Mouse (Mus musculus): ENCODE measurements around the gene Specc1.

Gene Specc1

GRCm38 (mm10) chr11:62013449-62013848, 56.9 kb downstream of the Specc1 start:
- no peak for DNase-seq (ENCODE audit: low read depth, low spot score)

GRCm38 (mm10) chr11:62015071-62015654, 58.6 kb downstream of the Specc1 start:
- no peak for DNase-seq (ENCODE audit: low read depth, low spot score)

GRCm38 (mm10) chr11:62016985-62017384, 60.4 kb downstream of the Specc1 start:
- no peak for DNase-seq (ENCODE audit: low read depth, low spot score)

DNA sequence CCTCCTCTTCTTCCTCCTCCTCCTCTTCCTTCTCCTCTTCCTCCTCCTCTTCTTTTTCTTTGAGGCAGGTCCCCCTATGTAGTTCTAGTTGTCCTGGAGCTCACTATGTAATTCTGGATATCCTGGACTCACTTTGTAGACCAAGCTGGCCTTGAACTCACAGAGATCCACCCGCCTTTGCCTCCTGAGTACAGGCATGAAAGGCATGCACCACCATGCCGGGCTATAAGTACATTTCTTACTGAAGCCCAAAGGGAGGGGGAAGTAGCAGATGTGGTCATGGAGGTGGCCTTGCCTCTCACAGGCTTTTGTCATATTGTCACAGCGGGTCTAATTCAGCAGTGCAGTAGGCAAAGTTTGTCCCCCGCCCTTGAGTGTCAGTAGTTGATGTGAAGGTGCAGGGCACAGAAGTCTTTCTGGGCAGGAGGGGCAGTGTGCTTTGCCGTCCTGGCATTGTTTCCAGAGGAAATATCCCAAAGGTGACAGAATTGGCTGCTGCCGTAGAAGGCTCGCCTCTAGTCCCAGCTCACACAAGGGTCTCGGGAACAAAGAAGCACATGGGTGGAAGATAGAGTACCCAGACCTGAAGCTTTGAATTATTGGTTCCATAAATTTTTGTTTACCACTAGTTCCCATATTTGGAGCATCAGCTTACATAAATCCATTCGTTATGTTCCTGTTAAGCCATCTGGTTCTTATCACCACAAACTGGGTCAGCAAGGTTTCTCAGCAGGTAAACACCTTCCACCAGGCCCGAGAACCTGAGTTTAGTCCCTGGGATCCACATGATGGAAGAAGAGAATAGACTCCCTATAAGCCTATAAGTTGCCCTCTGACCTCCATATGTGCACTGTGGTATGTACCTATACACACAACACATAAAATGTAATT, 62.0 kb downstream of the Specc1 start:
- no peak for DNase-seq (ENCODE audit: low read depth, low spot score)

DNA sequence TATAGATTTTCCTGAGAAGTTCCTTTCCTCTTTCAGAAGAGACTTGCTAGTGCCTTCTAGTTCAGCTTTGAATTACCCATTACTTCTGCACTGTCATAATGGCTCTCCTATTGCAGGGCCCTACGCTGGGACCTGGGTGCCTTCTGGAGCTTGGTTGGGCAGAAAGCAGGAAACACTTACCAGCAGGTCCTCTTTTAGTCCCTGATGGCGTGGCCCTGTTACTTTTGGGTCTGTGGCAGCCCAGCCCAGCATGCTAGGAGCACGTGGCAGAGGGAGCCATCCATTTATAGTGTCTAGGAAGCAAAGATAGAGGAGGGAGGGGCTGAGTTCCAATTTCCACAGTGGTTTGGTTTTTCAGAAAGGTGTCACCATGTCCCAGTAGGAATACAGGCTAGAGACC, 63.3 kb downstream of the Specc1 start:
- no peak for DNase-seq (ENCODE audit: low read depth, low spot score)

DNA sequence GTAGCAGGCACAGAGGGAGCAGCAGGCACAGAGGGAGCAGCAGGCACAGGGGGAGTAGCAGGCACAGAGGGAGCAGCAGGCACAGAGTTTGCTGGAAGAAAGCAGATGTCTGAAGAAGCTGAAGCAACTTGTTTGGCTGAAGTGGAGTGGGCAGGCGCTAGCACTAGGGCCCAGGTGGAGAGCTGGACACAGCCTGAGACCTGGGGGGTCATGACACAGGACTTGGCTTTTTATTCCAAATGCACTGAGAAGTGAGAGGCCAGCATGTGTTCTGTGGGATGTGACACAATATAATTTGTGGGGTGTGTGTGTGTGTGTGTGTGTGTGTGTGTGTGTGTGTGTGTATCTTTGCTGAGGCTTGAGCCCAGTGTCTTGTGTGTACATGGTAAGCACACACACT, 64.3 kb downstream of the Specc1 start:
- no peak for DNase-seq (ENCODE audit: low read depth, low spot score)

- DNase-seq (ENCODE audit: low read depth, low spot score), result no peak
These were observed 65.5 kb downstream of the Specc1 start for GRCm38 (mm10) chr11:62022105-62022504.

DNA sequence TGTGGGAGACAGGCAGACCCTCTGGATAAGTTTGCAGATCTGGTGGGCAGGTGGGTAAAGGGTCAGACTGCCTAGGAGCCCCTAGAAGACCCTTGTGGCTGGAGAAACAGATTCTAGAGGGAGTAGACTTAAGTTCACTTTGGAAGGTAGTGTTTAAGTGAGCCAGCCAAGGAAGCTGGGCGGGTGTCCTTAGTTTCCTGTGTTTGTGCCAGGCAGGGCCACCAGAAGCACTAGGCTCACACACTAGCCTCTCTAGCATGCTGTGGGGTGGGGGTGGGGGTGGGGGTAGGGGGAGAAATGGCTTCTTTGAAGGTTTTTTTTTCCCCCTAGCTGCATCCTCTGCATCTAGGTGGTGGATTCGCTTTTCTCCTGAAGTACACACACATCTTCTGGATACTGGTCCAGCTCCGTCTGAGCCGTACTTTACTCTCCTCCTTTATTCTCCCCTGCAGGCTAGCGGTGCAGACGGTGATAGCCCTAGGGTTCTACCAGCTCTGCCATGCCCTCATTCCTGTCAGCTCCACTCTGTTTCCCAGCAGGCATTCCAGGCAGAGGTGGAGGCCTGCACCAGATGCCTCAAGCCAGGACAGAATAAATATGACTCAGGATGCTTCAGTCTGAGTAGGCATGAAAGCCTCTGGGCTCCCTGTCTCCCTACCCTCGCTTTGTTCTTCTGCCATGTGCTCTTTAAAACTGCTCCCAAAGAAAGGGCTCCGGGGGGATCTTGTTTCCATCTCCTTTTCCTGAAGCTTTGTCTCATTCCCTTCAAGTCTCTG, 66.3 kb downstream of the Specc1 start:
- no peak for DNase-seq (ENCODE audit: low read depth, low spot score)

DNA sequence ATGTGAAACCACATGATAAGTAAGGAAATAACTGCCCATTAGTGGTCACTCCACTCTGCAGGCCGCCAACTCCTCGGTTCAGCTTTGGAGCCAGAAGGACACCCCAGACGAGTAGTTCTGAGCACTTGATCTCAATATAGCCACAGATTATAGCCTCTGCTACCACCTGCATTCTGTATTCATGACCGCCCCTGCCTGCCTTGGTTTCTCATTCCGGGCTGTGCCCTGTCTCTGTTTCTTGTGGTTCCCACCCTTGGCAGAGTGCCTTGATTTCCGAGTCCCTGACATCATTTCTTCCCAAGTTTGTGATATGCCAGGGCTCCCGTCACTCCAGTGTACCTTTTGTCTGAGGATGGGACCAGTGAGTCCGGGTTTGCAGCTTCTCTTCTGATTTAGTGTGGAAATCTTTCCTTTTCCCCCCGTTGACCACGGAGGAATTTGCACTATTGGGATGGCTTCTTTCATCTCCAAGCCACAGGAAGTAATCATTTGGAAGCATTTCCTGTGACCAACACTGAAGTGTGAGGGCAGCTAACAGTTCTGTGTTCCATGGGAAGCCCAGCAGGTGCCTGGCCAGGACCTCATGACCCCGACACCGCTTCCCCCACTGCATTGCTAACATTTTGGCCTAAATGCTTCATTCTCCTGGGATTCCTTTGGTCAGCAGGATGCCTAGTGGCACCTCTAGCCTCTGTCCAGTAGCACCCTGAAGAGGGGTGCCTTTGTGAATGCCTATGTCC, 67.1 kb downstream of the Specc1 start:
- DNase-seq (ENCODE audit: low read depth, low spot score), result no peak

- no peak for DNase-seq (ENCODE audit: low read depth, low spot score)
These were observed 67.7 kb downstream of the Specc1 start for GRCm38 (mm10) chr11:62024234-62024601.

GRCm38 (mm10) chr11:62024952-62025351, 68.4 kb downstream of the Specc1 start:
- DNase-seq (ENCODE audit: low read depth, low spot score), result no peak

DNA sequence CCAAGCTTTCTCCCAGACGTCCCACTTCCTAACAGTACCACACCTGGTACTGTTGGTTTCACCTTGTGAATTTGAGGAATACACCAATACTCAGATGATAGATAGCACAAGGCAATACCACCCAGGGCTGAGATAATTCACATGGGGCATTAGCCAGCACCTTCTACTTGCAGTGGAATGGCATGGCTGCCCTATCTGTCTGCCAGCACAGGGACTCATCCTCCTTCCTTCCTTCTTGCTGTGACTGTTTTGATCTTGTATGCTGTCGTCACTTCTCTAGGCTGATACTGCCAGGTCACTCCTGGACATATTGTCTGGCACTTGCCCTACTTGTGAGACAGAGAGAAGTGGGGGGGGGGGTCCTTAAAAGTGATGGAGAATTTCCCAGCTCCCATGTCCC, 69.2 kb downstream of the Specc1 start:
- DNase-seq (ENCODE audit: low read depth, low spot score), result no peak

GRCm38 (mm10) chr11:62026345-62026815, 69.8 kb downstream of the Specc1 start:
- DNase-seq (ENCODE audit: low read depth, low spot score), result no peak

DNA sequence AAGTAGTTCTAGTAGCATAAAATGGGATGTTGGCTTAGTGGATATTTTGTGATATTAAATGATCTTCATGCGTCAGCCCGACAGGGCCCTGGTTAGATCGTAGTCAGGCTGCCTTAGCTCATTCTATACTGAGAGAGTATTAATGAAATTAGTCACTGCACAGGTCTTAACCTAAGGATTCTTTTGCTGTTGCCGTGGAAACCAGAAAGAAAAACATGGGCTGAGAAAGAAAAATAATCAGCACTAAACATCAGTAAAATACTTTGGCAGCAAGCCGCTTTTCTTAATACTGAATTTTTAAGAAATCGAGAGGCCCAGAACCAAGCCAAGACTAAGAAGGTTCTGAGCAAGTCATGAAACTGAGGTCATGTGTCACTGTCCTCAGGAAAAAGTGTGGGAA, 70.7 kb downstream of the Specc1 start:
- DNase-seq (ENCODE audit: low read depth, low spot score), result no peak

DNA sequence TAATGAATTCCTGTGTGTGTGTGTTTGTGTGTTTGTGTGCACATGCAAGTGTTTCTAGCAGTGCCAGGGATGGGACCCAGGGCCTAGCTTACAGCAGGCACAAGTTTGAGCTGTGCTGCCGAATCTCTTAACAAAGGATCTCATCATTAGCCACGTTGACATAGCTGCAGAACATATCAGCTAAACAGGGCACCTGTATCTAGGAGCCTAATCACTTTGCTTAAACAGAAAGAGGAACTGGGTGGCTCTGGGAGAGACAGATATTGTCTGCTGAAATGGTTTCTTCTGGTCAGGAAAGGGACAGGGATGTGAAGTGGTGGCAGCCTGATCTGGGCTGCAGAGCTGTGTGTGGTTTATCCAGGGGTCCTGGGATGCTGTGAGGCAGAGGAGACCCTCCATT, 71.1 kb downstream of the Specc1 start:
- DNase-seq (ENCODE audit: low read depth, low spot score), result no peak

DNA sequence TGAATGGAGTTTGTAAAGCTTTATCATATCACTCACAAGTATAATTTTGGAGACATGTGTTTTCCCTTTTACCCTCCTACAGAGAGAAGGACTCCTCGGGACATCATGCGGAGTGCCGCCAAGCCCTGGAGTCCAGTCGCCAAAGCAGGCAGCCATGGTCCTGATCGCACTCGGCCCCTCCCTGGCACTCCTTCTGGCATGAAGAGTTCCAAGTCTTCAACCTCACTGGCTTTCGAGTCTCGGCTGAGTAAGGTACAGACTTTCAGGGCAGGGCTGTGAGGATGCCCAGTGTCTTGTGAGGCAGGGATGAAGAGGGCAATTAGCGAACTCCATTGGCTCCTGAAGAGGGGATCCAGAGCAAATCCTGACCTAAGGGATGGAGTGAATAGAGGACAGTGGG, 72.6 kb downstream of the Specc1 start:
- no peak for DNase-seq (ENCODE audit: low read depth, low spot score)

DNA sequence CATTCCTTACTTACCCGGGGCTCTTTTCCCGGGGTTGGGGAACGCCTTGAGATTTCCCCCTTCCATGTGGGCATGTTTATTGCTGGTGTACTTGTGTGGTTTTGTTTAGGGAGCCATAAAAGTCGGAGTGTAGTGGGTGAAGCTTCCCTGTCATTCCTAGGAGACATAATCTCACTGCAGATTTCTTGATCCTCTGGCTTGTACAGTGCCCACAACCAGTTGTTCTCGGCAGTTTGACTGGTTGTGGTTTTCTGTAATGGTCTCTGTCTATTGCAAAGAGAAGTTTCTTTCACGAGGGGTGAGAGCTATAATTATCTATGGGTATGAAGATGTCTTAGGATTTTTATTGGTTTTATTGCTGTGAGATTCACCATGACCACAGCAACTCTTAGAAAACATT, 78.0 kb downstream of the Specc1 start:
- DNase-seq (ENCODE audit: low read depth, low spot score), result no peak

- no peak for DNase-seq (ENCODE audit: low read depth, low spot score)
These were observed 78.7 kb downstream of the Specc1 start for GRCm38 (mm10) chr11:62035220-62035619.

- no peak for DNase-seq (ENCODE audit: low read depth, low spot score)
These were observed 83.6 kb downstream of the Specc1 start for GRCm38 (mm10) chr11:62040122-62040521.

GRCm38 (mm10) chr11:62044627-62045026, 88.1 kb downstream of the Specc1 start:
- DNase-seq (ENCODE audit: low read depth, low spot score), result no peak

DNA sequence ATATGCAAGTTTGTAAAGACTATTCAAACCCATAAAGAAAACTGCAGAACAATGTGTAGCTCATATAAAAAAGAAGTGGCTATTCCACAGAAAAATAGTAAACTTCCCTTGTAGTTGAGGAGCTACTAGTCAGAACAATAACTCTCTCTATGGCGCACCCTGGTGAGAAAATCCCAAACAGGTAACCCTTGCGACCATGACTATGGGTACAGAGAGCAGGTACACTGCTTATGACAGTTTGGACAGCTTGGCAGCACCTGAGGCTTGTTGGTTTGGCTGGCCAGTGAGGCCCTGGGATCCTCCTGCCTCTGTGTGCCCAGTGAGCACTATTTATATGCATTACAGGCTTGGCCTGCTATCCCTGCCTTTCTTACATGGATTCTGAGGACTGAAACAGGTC, 89.4 kb downstream of the Specc1 start:
- no peak for DNase-seq (ENCODE audit: low read depth, low spot score)

Data from telencephalon, adult 2 months (tissue).